Mouse (Mus musculus): ENCODE measurements around the gene Olfr522. TPM values are rescaled to one million over a fixed set of nuclear protein-coding genes. Genes with fewer than 3 reads are reported as not detected.

Olfr522 gene
- total RNA-seq, 2 experiments from 2014 or later = not detected

GRCm38 (mm10) chr7:140120484-140120883 lies 44.1 kb downstream of the Olfr522 start:
- ATAC-seq (replicated peaks; ENCODE audit: poor library complexity, severe bottlenecking) = no peak

DNA sequence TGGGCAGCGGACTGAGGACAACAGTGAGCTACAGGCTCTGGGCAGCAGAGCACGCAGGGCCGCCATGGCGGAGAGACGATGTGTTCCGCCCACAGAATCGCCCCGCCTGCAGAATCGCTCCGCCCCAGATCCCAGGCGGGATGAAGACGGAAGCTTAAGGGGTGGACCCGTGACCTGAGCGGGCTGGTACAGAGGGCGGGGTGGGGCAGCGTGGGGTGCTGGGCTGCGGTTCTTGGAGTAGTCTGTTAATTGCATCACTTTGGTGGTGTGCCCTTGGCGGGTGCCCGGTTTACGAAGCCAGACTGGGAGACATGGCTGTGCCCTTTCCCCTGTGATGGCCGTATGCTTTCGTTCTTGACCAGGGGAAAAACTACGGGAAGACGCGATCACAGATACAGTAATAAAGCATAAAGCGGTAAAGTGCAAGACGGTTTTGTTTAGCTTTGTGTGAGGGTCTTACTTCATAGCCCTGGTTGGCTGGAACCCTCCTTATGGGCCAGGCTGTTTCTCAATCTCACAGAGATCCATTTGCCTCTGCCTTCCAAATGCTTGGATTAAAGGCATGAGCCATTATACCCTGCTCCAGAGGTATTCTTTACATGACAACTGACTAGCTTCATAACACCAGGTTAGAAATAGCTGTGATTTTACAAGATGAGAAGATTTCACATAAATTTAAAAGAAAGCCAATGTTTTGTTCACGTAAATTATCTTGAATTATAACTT lies 48.1 kb downstream of the Olfr522 start, which contains the start of gene Echs1:
Echs1 (minus strand) TSS at position 148 of the 726 bp plus-strand sequence.
- ATAC-seq (replicated peaks; ENCODE audit: poor library complexity, severe bottlenecking) = peak; percentile 86

- peak; percentile 86 for ATAC-seq (replicated peaks; ENCODE audit: poor library complexity, severe bottlenecking)
Measured at GRCm38 (mm10) chr7:140115583-140116328, 48.8 kb downstream of the Olfr522 start, which contains the start of gene Paox. Gene Paox (plus strand): TSS chr7:140115799.

DNA sequence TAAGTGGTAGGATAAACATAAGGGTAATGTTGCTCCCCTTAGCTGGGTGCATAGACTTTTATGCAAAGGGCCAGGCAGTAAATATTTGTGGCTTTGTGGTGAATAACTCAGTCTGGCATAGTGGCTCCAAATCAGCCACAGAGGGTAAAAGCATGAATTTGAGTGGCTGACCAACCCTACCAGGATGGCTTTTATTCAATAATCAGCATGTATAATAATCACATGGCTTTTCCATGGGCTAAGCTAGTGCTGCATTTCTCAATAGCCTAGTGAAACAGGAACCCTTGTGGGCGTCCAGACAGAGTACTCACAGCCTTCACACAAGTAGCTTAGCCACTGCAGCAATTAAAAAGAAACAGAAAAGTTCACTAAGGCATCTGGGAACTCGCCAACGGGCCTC lies 52.6 kb downstream of the Olfr522 start:
- peak; percentile 34 for ATAC-seq (replicated peaks; ENCODE audit: poor library complexity, severe bottlenecking)

Other genes with a start within 250 kb of the Olfr522 start
- gene Utf1, start 221.0 kb downstream of the Olfr522 start, total RNA-seq (2014; fragmentation: Nextera tagmentation) = not detected in 2 replicates
- gene Utf1, start 221.0 kb downstream of the Olfr522 start, total RNA-seq (2017) = not detected in 2 replicates
- gene 6430531B16Rik, start 186.0 kb downstream of the Olfr522 start, total RNA-seq (2014; fragmentation: Nextera tagmentation) = 0.62 TPM in 1 of 2 replicates, not detected in the other
- gene 6430531B16Rik, start 186.0 kb downstream of the Olfr522 start, total RNA-seq (2017) = 0.52 TPM in 1 of 2 replicates, not detected in the other
- gene Adam8, start 172.2 kb downstream of the Olfr522 start, total RNA-seq (2014; fragmentation: Nextera tagmentation) = 0.38 TPM in 1 of 2 replicates, not detected in the other
- 0.99 and 1.3 TPM in 2 replicates for gene Adam8, start 172.2 kb downstream of the Olfr522 start, total RNA-seq (2017)
- gene Zfp511, start 128.4 kb downstream of the Olfr522 start, total RNA-seq (2014; fragmentation: Nextera tagmentation) = 21.3 and 21.5 TPM in 2 replicates
- 20.6 and 21.5 TPM in 2 replicates for gene Zfp511, start 128.4 kb downstream of the Olfr522 start, total RNA-seq (2017)
- 19.2 and 34.8 TPM in 2 replicates for gene Tubgcp2, start 128.1 kb downstream of the Olfr522 start, total RNA-seq (2014; fragmentation: Nextera tagmentation)
- gene Tubgcp2, start 128.1 kb downstream of the Olfr522 start, total RNA-seq (2017) = 36.3 and 40.4 TPM in 2 replicates
- gene Msx3, start 115.7 kb downstream of the Olfr522 start, total RNA-seq (2014; fragmentation: Nextera tagmentation) = not detected in 2 replicates
- gene Msx3, start 115.7 kb downstream of the Olfr522 start, total RNA-seq (2017) = not detected in 2 replicates
- gene Caly, start 82.2 kb downstream of the Olfr522 start, total RNA-seq (2014; fragmentation: Nextera tagmentation) = 0.67 TPM in 1 of 2 replicates, not detected in the other
- not detected in 2 replicates for gene Caly, start 82.2 kb downstream of the Olfr522 start, total RNA-seq (2017)
- not detected in 2 replicates for gene Prap1, start 71.4 kb downstream of the Olfr522 start, total RNA-seq (2014; fragmentation: Nextera tagmentation)
- not detected in 2 replicates for gene Prap1, start 71.4 kb downstream of the Olfr522 start, total RNA-seq (2017)
- gene Fuom, start 62.3 kb downstream of the Olfr522 start, total RNA-seq (2014; fragmentation: Nextera tagmentation) = 4.3 and 13.6 TPM in 2 replicates
- 2.5 and 12.9 TPM in 2 replicates for gene Fuom, start 62.3 kb downstream of the Olfr522 start, total RNA-seq (2017)
- 37.9 and 44.7 TPM in 2 replicates for gene Paox, start 49.0 kb downstream of the Olfr522 start, total RNA-seq (2014; fragmentation: Nextera tagmentation)
- 26.6 and 38.5 TPM in 2 replicates for gene Paox, start 49.0 kb downstream of the Olfr522 start, total RNA-seq (2017)
- gene Echs1, start 48.3 kb downstream of the Olfr522 start, total RNA-seq (2014; fragmentation: Nextera tagmentation) = 97.4 and 109 TPM in 2 replicates
- 107 and 150 TPM in 2 replicates for gene Echs1, start 48.3 kb downstream of the Olfr522 start, total RNA-seq (2017)
- 11.4 and 21.0 TPM in 2 replicates for gene Mtg1, start 27.2 kb downstream of the Olfr522 start, total RNA-seq (2014; fragmentation: Nextera tagmentation)
- 9.5 and 14.4 TPM in 2 replicates for gene Mtg1, start 27.2 kb downstream of the Olfr522 start, total RNA-seq (2017)
- not detected in 2 replicates for gene Sprn, start 9.9 kb downstream of the Olfr522 start, total RNA-seq (2014; fragmentation: Nextera tagmentation)
- not detected in 2 replicates for gene Sprn, start 9.9 kb downstream of the Olfr522 start, total RNA-seq (2017)
- gene Olfr523, start 8.5 kb upstream of the Olfr522 start, total RNA-seq (2014; fragmentation: Nextera tagmentation) = not detected in 2 replicates
- not detected in 2 replicates for gene Olfr523, start 8.5 kb upstream of the Olfr522 start, total RNA-seq (2017)
- not detected in 2 replicates for gene Olfr524, start 41.2 kb upstream of the Olfr522 start, total RNA-seq (2014; fragmentation: Nextera tagmentation)
- not detected in 2 replicates for gene Olfr524, start 41.2 kb upstream of the Olfr522 start, total RNA-seq (2017)
- not detected in 2 replicates for gene Cd163l1, start 53.5 kb upstream of the Olfr522 start, total RNA-seq (2014; fragmentation: Nextera tagmentation)
- not detected in 2 replicates for gene Cd163l1, start 53.5 kb upstream of the Olfr522 start, total RNA-seq (2017)
- not detected in 2 replicates for gene 5830411N06Rik, start 82.5 kb upstream of the Olfr522 start, total RNA-seq (2014; fragmentation: Nextera tagmentation)
- gene 5830411N06Rik, start 82.5 kb upstream of the Olfr522 start, total RNA-seq (2017) = not detected in 2 replicates
- not detected in 2 replicates for gene Olfr525, start 156.1 kb upstream of the Olfr522 start, total RNA-seq (2014; fragmentation: Nextera tagmentation)
- gene Olfr525, start 156.1 kb upstream of the Olfr522 start, total RNA-seq (2017) = not detected in 2 replicates
- gene Olfr527, start 169.3 kb upstream of the Olfr522 start, total RNA-seq (2014; fragmentation: Nextera tagmentation) = not detected in 2 replicates
- not detected in 2 replicates for gene Olfr527, start 169.3 kb upstream of the Olfr522 start, total RNA-seq (2017)
- not detected in 2 replicates for gene Olfr60, start 196.9 kb upstream of the Olfr522 start, total RNA-seq (2014; fragmentation: Nextera tagmentation)
- gene Olfr60, start 196.9 kb upstream of the Olfr522 start, total RNA-seq (2017) = not detected in 2 replicates
- gene Olfr530, start 211.6 kb upstream of the Olfr522 start, total RNA-seq (2014; fragmentation: Nextera tagmentation) = not detected in 2 replicates
- not detected in 2 replicates for gene Olfr530, start 211.6 kb upstream of the Olfr522 start, total RNA-seq (2017)
- gene Olfr531, start 238.2 kb upstream of the Olfr522 start, total RNA-seq (2014; fragmentation: Nextera tagmentation) = not detected in 2 replicates
- not detected in 2 replicates for gene Olfr531, start 238.2 kb upstream of the Olfr522 start, total RNA-seq (2017)